Mouse (Mus musculus) skeletal muscle tissue, postnatal 0 days (tissue): ENCODE data around the gene Fam124a. TPM values are rescaled to one million over a fixed set of nuclear protein-coding genes. Genes with fewer than 3 reads are reported as not detected.

Experiments
- polyA plus RNA-seq: library from polyadenylated mRNA; unstranded; fragments of >200 nt; fragmentation: Nextera tagmentation; extraction: Ambion mirVana; gene quantifications from 2 replicates; pipeline ENCODE4 v1.2.1, GENCODE M21; 2015

Fam124a gene
- polyA plus RNA-seq, result 4.8 and 5.1 TPM in 2 replicates

GRCm38 (mm10) chr14:62555309-62555829, at the start of gene Fam124a:
Fam124a (plus strand) TSS chr14:62555737.

GRCm38 (mm10) chr14:62566821-62567220, 11.3 kb downstream of the Fam124a start, which contains the start of gene Gm4131:
Gm4131 (minus strand) TSS chr14:62566921.

Other genes with a start within 250 kb of the Fam124a start
- 0.05 and 0.08 TPM in 2 replicates for gene Gucy1b2, start 99.4 kb upstream of the Fam124a start, polyA plus RNA-seq
- gene Gm4131, start 11.2 kb downstream of the Fam124a start, polyA plus RNA-seq, result not detected in 2 replicates
- not detected in 2 replicates for gene Serpine3, start 107.9 kb downstream of the Fam124a start, polyA plus RNA-seq
- gene Ints6, start 205.4 kb downstream of the Fam124a start, polyA plus RNA-seq, result 7.8 and 10.2 TPM in 2 replicates